In the genomic region with DNA sequence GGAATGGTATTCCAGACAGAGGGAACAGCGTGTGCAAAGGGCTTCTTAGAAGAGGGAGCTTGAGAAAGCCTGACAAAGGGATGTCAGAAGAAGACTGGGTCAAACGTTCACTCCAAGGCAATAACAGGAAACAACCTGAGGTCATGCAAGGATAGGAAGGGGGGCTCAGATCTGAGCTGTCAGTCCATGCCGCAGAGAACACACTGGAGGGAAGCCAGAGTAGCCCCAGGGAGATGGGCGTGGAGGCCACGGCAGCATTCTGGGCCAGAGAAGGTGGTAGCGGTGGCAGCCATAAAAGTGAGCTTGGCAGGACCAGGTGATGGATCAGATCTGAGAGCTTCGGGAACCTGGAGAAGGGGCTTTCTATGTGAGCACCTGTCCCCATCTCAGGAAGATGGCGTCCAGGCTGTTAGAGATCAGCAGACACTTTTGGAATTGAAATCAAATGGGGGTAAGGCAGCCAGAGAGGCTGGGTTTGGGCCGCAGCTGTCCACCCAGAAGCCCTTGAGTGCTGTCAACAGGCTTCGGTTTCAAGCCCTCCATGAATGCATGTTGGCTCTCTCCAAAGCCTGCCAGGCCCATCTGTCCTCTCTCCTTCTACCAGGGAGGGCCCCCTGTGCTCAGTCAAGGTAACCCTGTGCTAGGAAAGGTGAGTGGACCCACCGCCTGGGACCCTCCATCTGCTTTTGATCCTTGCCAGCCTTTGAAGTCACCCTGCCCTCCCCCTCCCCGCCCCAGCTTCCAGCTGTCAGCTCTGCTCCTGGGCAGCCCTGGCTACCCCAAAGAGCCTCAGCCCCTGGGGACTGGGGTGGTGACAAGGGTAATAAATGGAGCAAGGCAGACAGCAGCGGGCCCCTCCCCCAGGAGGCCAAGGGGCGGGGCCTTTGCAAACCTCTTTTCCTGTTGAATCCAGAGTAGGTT, we compare ENCODE assay signal across 9 mouse cellular contexts. TPM values are rescaled to one million over a fixed set of nuclear protein-coding genes. Genes with fewer than 3 reads are reported as not detected.
DNase-seq lines count a peak whose midpoint lies in the region; ATAC-seq lines count a peak whose summit lies in the region.
"Had no signal": no experiment of that assay in that cellular context is flagged by ENCODE, and none has a peak within 500 bp of the region (broad histone marks: within the 10 kb centered on the region; RNA-seq: fewer than 3 reads in every experiment).

No protein-coding gene starts in this region.

- no peak overlapping the region for H3K4me2 ChIP-seq in forebrain, embryonic 16.5 days (ENCODE audit: low read length)
- H3K4me2 ChIP-seq in hindbrain, embryonic 11.5 days (replicated peaks; ENCODE audit: low read depth, low read length): no peak overlapping the region
- peak overlapping the region; percentile 32 for H3K4me2 ChIP-seq in limb, embryonic 12.5 days
- H3K4me2 ChIP-seq in neural tube, embryonic 13.5 days: no peak overlapping the region; the same call in 1 of the 2 replicates
- H3K4me2 ChIP-seq: liver, embryonic 13.5 days had no signal

- no peak overlapping the region for H3K4me3 ChIP-seq in forebrain, embryonic 10.5 days
- H3K4me3 ChIP-seq in forebrain, embryonic 16.5 days (replicated peaks; ENCODE audit: low read length): no peak overlapping the region
- H3K4me3 ChIP-seq in hindbrain, embryonic 11.5 days (ENCODE audit: low read depth, low read length): no peak overlapping the region
- no peak overlapping the region for H3K4me3 ChIP-seq in limb, embryonic 12.5 days (replicated peaks)
- no peak overlapping the region for H3K4me3 ChIP-seq in neural tube, embryonic 13.5 days
- H3K4me3 ChIP-seq: liver, embryonic 13.5 days had no signal

- H3K27ac ChIP-seq in forebrain, embryonic 10.5 days: peak overlapping the region; percentile 75
- no peak overlapping the region for H3K27ac ChIP-seq in forebrain, embryonic 16.5 days (ENCODE audit: low read length)
- H3K27ac ChIP-seq in hindbrain, embryonic 11.5 days (ENCODE audit: low read depth, low read length): peak overlapping the region; percentile 48
- H3K27ac ChIP-seq in limb, embryonic 12.5 days: peak overlapping the region; percentile 76
- H3K27ac ChIP-seq in neural tube, embryonic 13.5 days (replicated peaks): peak overlapping the region; percentile 57
- H3K27ac ChIP-seq: liver, embryonic 13.5 days had no signal

- no peaks in the 10 kb centered on the region for H3K27me3 ChIP-seq in forebrain, embryonic 10.5 days (ENCODE audit: poor library complexity, severe bottlenecking)
- H3K27me3 ChIP-seq in forebrain, embryonic 16.5 days (replicated peaks; ENCODE audit: control insufficient read depth, insufficient read depth, low read length): no peaks in the 10 kb centered on the region
- no peaks in the 10 kb centered on the region for H3K27me3 ChIP-seq in hindbrain, embryonic 11.5 days (ENCODE audit: control insufficient read depth, insufficient read depth, low read length)
- H3K27me3 ChIP-seq in limb, embryonic 12.5 days: peaks cover 15% of the 10 kb centered on the region; the same call in 1 of the 2 replicates
- H3K27me3 ChIP-seq in neural tube, embryonic 13.5 days: no peaks in the 10 kb centered on the region
- H3K27me3 ChIP-seq: liver, embryonic 13.5 days had no signal

- no peak overlapping the region for H3K9ac ChIP-seq in forebrain, embryonic 16.5 days (replicated peaks; ENCODE audit: low read depth, low read length)
- no peak overlapping the region for H3K9ac ChIP-seq in hindbrain, embryonic 11.5 days (ENCODE audit: low read depth, low read length)
- H3K9ac ChIP-seq in limb, embryonic 12.5 days (replicated peaks): no peak overlapping the region; the same call in 1 of the 2 replicates
- H3K9ac ChIP-seq in neural tube, embryonic 13.5 days: 0 out of 2 replicates have a peak overlapping the region, but pooled peaks have one; percentile 9
- H3K9ac ChIP-seq: liver, embryonic 13.5 days had no signal

- 50% methylated on average over 14 of the region's 14 CpGs for WGBS in forebrain, embryonic 10.5 days
- whole genome bisulfite sequencing in forebrain, embryonic 16.5 days: 52% methylated on average over 14 of the region's 14 CpGs
- 32% methylated on average over 14 of the region's 14 CpGs for WGBS in hindbrain, embryonic 11.5 days
- WGBS in limb, embryonic 12.5 days: 5% methylated on average over 14 of the region's 14 CpGs
- WGBS in neural tube, embryonic 13.5 days: 13% methylated on average over 14 of the region's 14 CpGs

- H3K9me3 ChIP-seq in forebrain, embryonic 10.5 days: no peaks in the 10 kb centered on the region
- H3K9me3 ChIP-seq in forebrain, embryonic 16.5 days (ENCODE audit: control insufficient read depth, low read length): no peaks in the 10 kb centered on the region
- H3K9me3 ChIP-seq in hindbrain, embryonic 11.5 days (ENCODE audit: control insufficient read depth, low read length): no peaks in the 10 kb centered on the region
- no peaks in the 10 kb centered on the region for H3K9me3 ChIP-seq in limb, embryonic 12.5 days
- no peaks in the 10 kb centered on the region for H3K9me3 ChIP-seq in neural tube, embryonic 13.5 days
- H3K9me3 ChIP-seq: liver, embryonic 13.5 days had no signal

- peaks cover 61% of the 10 kb centered on the region for H3K4me1 ChIP-seq in forebrain, embryonic 10.5 days
- H3K4me1 ChIP-seq in forebrain, embryonic 16.5 days (replicated peaks; ENCODE audit: control insufficient read depth, insufficient read depth, low read length): peaks cover 23% of the 10 kb centered on the region
- peaks cover 15% of the 10 kb centered on the region for H3K4me1 ChIP-seq in hindbrain, embryonic 11.5 days (replicated peaks; ENCODE audit: control insufficient read depth, insufficient read depth, low read length)
- peaks cover 70% of the 10 kb centered on the region for H3K4me1 ChIP-seq in limb, embryonic 12.5 days (replicated peaks)
- peaks cover 71% of the 10 kb centered on the region for H3K4me1 ChIP-seq in neural tube, embryonic 13.5 days (replicated peaks)

- DNase-seq in forebrain, embryonic 10.5 days (ENCODE audit: extremely low spot score, low spot score): no peak
- peak; percentile 93 for DNase-seq in forelimb bud, embryonic 11.5 days (ENCODE audit: low read depth, low spot score)
- peak; percentile 83 for DNase-seq in hindbrain, embryonic 11.5 days (ENCODE audit: low spot score)
- DNase-seq in layer of hippocampus, postnatal 36 days: no peak
- no peak for DNase-seq in ovary, postnatal 10 days (ENCODE audit: low spot score)
- DNase-seq: liver, embryonic 13.5 days had no signal

- no peak for ATAC-seq in forebrain, embryonic 16.5 days
- peak; percentile 86 for ATAC-seq in hindbrain, embryonic 11.5 days (ENCODE audit: low FRiP score)
- ATAC-seq in limb, embryonic 12.5 days (ENCODE audit: insufficient number of reproducible peaks, insufficient read depth, low FRiP score, low TSS enrichment, low read depth): peak; percentile 73
- peak; percentile 60 for ATAC-seq in neural tube, embryonic 13.5 days (ENCODE audit: low read depth)

- H3K36me3 ChIP-seq in forebrain, embryonic 10.5 days (replicated peaks): no peaks in the 10 kb centered on the region
- H3K36me3 ChIP-seq in forebrain, embryonic 16.5 days (ENCODE audit: control insufficient read depth, insufficient read depth): no peaks in the 10 kb centered on the region
- H3K36me3 ChIP-seq in hindbrain, embryonic 11.5 days (ENCODE audit: control insufficient read depth, insufficient read depth, low read length): no peaks in the 10 kb centered on the region
- no peaks in the 10 kb centered on the region for H3K36me3 ChIP-seq in limb, embryonic 12.5 days
- no peaks in the 10 kb centered on the region for H3K36me3 ChIP-seq in neural tube, embryonic 13.5 days
- H3K36me3 ChIP-seq: liver, embryonic 13.5 days had no signal

RNA-seq across cellular contexts. Expression of gene Eya2, which starts 58.4 kb away (rescaled TPM):
- polyA plus RNA-seq in forebrain, embryonic 10.5 days (2016; fragmentation: Nextera tagmentation; extraction: Ambion mirVana): 18.0 and 24.2 TPM in 2 replicates
- polyA plus RNA-seq in forebrain, embryonic 16.5 days (2015; fragmentation: Nextera tagmentation; extraction: Ambion mirVana): 3.5 and 4.6 TPM in 2 replicates
- 14.8 and 21.1 TPM in 2 replicates for polyA plus RNA-seq in hindbrain, embryonic 11.5 days (2014; fragmentation: Nextera tagmentation; extraction: Ambion mirVana)
- 9.7 and 11.2 TPM in 2 replicates for polyA plus RNA-seq in limb, embryonic 12.5 days (2016; fragmentation: Nextera tagmentation; extraction: Ambion mirVana)
- polyA plus RNA-seq in neural tube, embryonic 13.5 days (2015; fragmentation: Nextera tagmentation; extraction: Ambion mirVana): 13.2 and 18.2 TPM in 2 replicates
- total RNA-seq in layer of hippocampus, postnatal 36 days (2021): 1 to 10 TPM; 2.5 to 3.2 TPM

Comparison
In these comparisons a context has a peak if more than half of its experiments do, and no peak if none do; other contexts are left out.
1. DNase-seq: peak in forelimb bud, embryonic 11.5 days (single experiment) and hindbrain, embryonic 11.5 days (single experiment); none in forebrain, embryonic 10.5 days (single experiment), layer of hippocampus, postnatal 36 days (0 of 2) and ovary, postnatal 10 days (single experiment).